Mouse (Mus musculus) stomach, embryonic 14.5 days (tissue): Measurements from ENCODE around the gene Ahsa1. TPM values are rescaled to one million over a fixed set of nuclear protein-coding genes. Genes with fewer than 3 reads are reported as not detected.

Experiments
- ATAC-seq: fragments of 200-750 bp; cut with Nextera tagmentation; 2 replicates; pipeline ENCODE4 v1.8.0; 2017; ENCODE audit warnings: low read depth, moderate TSS enrichment; ENCODE audit not compliant: insufficient number of reproducible peaks, insufficient read depth, low FRiP score
- H3K27ac ChIP-seq: fragments of 300-500 bp; sonication (generic); 2 replicates; pipeline ENCODE4 v1.5.1; 2014; ENCODE audit warnings: mild to moderate bottlenecking, low read length, moderate library complexity, mixed read lengths
- H3K27me3 ChIP-seq: fragments of 300-500 bp; sonication (generic); 2 replicates; pipeline ENCODE4 v1.6.1; 2014; ENCODE audit warnings: low read length, control low read depth, mixed read lengths; ENCODE audit not compliant: control insufficient read depth, insufficient read depth
- H3K36me3 ChIP-seq: fragments of 300-500 bp; sonication (generic); 2 replicates; pipeline ENCODE4 v1.6.1; 2014; ENCODE audit warnings: mild to moderate bottlenecking, control low read depth, low read length, moderate library complexity, mixed read lengths; ENCODE audit not compliant: control insufficient read depth, insufficient read depth
- H3K4me1 ChIP-seq: fragments of 300-500 bp; sonication (generic); 2 replicates; pipeline ENCODE4 v1.6.1; 2014; ENCODE audit warnings: low read length, control low read depth, mixed read lengths; ENCODE audit not compliant: control insufficient read depth, insufficient read depth
- H3K4me2 ChIP-seq: fragments of 300-500 bp; sonication (generic); replicated peaks from 2 replicates; pipeline ENCODE4 v1.6.1; 2014; ENCODE audit warnings: low read depth, low read length, control low read depth
- H3K4me3 ChIP-seq: fragments of 300-500 bp; sonication (generic); 2 replicates; pipeline ENCODE4 v1.5.1; 2014; ENCODE audit warnings: low read depth, low read length, control low read depth
- H3K9ac ChIP-seq: fragments of 300-500 bp; sonication (generic); replicated peaks from 2 replicates; pipeline ENCODE4 v1.6.1; 2014; ENCODE audit warnings: low read depth, mild to moderate bottlenecking, control low read depth, low read length, moderate library complexity, mixed read lengths
- H3K9me3 ChIP-seq: fragments of 300-500 bp; sonication (generic); 2 replicates; pipeline ENCODE4 v1.6.1; 2016; ENCODE audit warnings: low read depth, low read length, control low read depth; ENCODE audit not compliant: control insufficient read depth
- WGBS: fragments of 180-500 bp; shearing (Covaris S2); extraction: QIAGEN DNeasy Blood & Tissue Kit; methylation state at CpG from one replicate; pipeline ENCODE4 v1.1.7; 2014; 5-methylcytosine and 5-hydroxymethylcytosine counted together
- polyA plus RNA-seq: library from polyadenylated mRNA; unstranded; fragments of >200 nt; fragmentation: Nextera tagmentation; extraction: Ambion mirVana; gene quantifications from 2 replicates; pipeline ENCODE4 v1.2.1, GENCODE M21; 2014

Gene Ahsa1
- polyA plus RNA-seq, 1 experiment from 2014 or later: 176 TPM

DNA sequence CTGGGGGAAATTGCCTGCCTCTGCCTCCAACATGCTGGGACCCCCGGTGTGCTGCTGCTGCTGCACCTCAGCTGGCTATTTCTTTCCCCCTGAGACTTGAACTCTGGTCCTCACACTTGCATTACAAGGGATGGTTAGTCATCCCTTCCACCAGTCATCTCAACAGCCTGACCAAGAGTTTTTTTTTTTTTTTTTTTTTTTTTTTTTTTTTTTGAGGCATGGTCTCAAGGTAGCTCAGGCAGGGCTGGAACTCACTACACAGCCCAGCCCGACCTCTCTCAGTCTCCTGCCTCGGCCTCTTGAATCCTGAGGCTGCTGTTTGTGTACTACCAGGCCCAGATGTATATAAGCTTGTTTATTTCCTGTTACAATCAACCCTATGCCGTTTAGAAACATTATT lies 18.0 kb downstream of the Ahsa1 start:
- no peaks in the 10 kb centered on the region for H3K9me3 ChIP-seq
- H3K4me3 ChIP-seq: no peak overlapping the region
- H3K4me2 ChIP-seq: no peak overlapping the region
- H3K4me1 ChIP-seq: no peaks in the 10 kb centered on the region
- WGBS: 71% methylated on average over 4 of the region's 4 CpGs
- H3K27ac ChIP-seq: no peak overlapping the region
- ATAC-seq: no peak
- H3K27me3 ChIP-seq: no peaks in the 10 kb centered on the region
- H3K36me3 ChIP-seq: no peaks in the 10 kb centered on the region
- H3K9ac ChIP-seq: no peak overlapping the region

DNA sequence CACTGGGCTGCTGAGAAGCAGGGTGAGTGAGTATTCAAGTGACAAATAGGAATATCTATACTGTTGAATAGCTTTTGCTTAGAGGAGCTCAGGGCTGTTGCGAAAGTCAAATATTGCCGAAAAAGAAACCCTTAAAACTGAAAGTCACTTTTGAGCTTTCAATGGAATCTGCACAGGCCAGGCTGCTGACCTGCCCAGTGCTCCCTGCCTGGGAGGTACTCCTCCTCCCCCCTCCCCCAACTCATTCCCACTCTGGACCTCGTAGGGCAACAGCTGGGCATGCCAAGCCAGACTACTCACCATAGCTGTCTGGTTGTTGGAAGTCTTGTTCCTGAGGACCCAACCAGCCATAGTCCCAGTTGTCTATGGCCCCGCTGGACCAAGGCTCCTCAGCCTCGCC lies 18.4 kb downstream of the Ahsa1 start:
- H3K27ac ChIP-seq: no peak overlapping the region
- H3K4me1 ChIP-seq: no peaks in the 10 kb centered on the region
- no peaks in the 10 kb centered on the region for H3K9me3 ChIP-seq
- H3K4me2 ChIP-seq: no peak overlapping the region
- no peaks in the 10 kb centered on the region for H3K36me3 ChIP-seq
- no peak overlapping the region for H3K4me3 ChIP-seq
- WGBS: 79% methylated on average over 5 of the region's 5 CpGs
- H3K9ac ChIP-seq: no peak overlapping the region
- H3K27me3 ChIP-seq: no peaks in the 10 kb centered on the region
- no peak for ATAC-seq

DNA sequence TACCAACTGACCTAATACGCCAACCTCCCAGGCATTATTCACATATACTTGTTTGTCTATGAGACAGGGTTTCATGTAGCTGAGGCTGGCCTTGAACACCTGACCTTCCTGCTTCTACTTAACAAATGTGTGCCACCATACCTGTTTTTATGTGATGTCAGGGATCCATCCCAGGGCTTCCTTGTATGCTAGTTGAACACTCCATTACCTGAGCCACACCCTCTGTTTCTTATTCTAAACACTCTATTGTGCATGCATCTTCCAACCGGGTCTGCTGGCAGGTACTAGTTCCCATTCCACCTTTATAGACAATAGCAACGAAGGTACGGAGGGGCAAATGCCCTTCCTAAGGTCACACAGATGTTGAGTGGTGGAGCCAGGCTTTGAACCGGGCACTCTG lies 22.8 kb downstream of the Ahsa1 start:
- Histone ChIP-seq H3K9ac (no peak overlapping the region), H3K27me3 (no peaks in the 10 kb centered on the region), H3K36me3 (no peaks in the 10 kb centered on the region), H3K9me3 (no peaks in the 10 kb centered on the region), H3K4me3 (no peak overlapping the region), H3K4me1 (no peaks in the 10 kb centered on the region), H3K27ac (no peak overlapping the region), H3K4me2 (no peak overlapping the region)
- WGBS: 90% methylated on average over 5 of the region's 5 CpGs
- no peak for ATAC-seq

DNA sequence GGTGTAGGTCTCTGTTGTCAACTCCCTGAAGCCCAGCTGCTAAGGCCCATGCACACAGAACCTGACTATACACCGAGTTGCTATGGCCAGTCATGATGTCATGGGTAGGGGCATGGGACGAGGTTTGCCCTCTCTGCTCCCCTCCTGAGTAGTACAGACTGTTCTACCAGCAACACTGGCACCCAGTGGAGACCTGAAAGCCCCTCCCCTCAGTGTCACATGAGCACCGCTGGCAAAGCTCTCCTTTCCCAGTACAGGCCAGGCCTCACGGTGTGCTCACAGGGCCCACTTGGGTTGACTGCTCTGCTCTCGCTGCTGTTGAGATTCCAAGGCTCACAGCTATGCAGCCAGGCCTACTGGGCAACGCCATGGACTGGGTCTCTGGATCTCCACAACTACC lies 27.7 kb downstream of the Ahsa1 start:
- no peaks in the 10 kb centered on the region for H3K36me3 ChIP-seq
- no peak overlapping the region for H3K27ac ChIP-seq
- WGBS: 65% methylated on average over 6 of the region's 6 CpGs
- no peaks in the 10 kb centered on the region for H3K4me1 ChIP-seq
- no peak overlapping the region for H3K4me3 ChIP-seq
- H3K27me3 ChIP-seq: 0 out of 2 replicates have a peak, but pooled peaks cover 1% of the 10 kb centered on the region
- H3K9ac ChIP-seq: no peak overlapping the region
- H3K9me3 ChIP-seq: no peaks in the 10 kb centered on the region
- no peak for ATAC-seq
- no peak overlapping the region for H3K4me2 ChIP-seq

DNA sequence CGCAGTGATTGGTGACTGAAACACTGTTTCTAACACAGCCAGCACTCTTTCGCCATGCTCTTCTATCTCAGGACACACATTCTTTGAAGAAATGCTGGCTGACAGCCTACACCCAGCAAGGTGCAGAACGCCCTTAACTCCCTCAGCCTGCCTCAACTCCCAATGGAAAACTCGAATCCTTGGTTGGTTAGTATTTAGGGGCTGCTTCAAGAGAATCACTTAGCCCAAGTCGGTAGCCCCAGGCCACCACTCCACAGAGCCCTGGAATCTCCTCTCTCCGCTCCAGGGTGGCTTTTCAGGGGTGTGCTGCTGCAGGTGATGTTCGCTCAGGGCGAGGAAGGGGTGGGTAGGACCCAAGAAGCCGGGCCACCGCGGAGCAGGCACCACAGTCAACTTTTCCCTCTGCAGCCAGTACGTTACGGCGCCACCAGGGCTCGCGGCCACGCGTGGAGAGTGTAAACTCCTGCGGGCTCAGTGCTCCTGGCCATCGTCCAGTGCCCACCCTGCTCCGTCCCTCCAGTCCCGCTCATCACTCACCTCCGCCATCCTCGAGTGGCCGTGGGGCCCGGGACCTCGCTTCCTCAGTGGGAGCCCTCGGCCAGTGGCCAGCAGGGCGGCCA lies 32.9 kb downstream of the Ahsa1 start:
- H3K4me3 ChIP-seq: peak overlapping the region; percentile 58
- H3K27me3 ChIP-seq: 0 out of 2 replicates have a peak, but pooled peaks cover 4% of the 10 kb centered on the region
- no peaks in the 10 kb centered on the region for H3K36me3 ChIP-seq
- peak overlapping the region; percentile 97 for H3K4me2 ChIP-seq
- peak overlapping the region; percentile 53 for H3K9ac ChIP-seq
- peaks cover 5% of the 10 kb centered on the region; the same call in 1 of the 2 replicates for H3K4me1 ChIP-seq
- no peak overlapping the region for H3K27ac ChIP-seq
- no peaks in the 10 kb centered on the region for H3K9me3 ChIP-seq
- 7% methylated on average over 29 of the region's 29 CpGs for WGBS
- ATAC-seq: peak; percentile 33; the same call in 1 of the 2 replicates

DNA sequence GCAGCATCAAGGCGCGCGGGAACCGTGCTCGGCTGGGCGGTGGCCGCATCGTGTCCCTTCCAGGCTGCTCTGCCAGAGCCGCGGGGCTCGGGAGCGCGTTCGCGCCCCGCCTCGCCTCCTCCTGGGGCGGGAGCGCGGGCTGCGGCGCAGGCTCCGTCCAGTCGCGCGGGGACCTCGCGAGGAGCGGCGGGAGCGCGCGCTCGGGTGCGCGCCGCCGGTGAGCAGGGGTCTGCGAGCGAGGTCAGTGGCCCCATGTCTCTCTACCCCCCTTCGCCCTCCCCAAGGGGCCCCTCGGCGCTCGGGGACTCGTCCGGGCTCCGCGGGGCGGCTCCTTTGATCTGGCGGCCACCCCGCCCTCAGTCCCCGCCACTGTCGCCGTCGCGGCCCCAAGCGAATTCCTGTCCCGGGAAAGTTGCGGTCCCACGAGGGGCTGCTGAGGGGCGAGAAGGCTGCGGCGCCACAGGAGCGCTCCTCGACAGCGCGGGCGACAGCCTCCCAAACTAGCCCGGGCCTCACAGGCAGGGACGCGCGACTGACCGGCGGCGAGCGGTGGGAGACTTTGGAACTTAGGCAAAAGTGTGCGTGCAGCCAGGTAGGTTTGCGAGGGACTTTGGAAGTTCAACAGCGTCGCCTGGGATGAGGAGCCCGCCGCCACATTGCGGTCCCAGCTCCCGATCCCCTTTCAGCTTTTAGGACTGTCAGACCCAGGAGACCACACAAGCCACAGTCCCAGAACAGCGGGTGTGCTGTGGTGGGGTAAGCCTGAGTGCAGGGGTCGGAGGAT lies 33.6 kb downstream of the Ahsa1 start, which contains the start of gene Ism2:
Gene Ism2, minus strand, starts transcription at position 49 of the 784 bp plus-strand sequence.
- Histone ChIP-seq H3K27me3 (0 out of 2 replicates have a peak, but pooled peaks cover 4% of the 10 kb centered on the region), H3K36me3 (no peaks in the 10 kb centered on the region), H3K9me3 (no peaks in the 10 kb centered on the region), H3K4me1 (peaks cover 5% of the 10 kb centered on the region; the same call in 1 of the 2 replicates), H3K27ac (no peak within 1 kb of the TSS), H3K9ac (peak within 1 kb of the TSS; percentile 53), H3K4me3 (peak within 1 kb of the TSS; percentile 58), H3K4me2 (peak within 1 kb of the TSS; percentile 97)
- peak; percentile 66 for ATAC-seq
- under 1% methylated on average over 80 of the region's 86 CpGs for WGBS

DNA sequence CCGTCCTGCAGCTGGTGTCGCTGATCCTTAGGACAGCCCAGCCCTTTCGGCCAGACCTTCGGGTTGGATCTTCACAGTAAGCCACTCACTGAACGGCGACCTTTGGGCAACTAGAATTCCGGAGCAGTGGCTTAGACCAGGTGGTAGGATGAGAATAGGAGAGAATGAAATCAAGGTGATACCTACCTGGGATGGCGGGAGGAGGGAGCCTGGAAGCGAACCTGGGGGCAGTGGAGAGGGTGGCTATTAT lies 34.1 kb downstream of the Ahsa1 start:
- H3K4me1 ChIP-seq: peaks cover 5% of the 10 kb centered on the region; the same call in 1 of the 2 replicates
- H3K9me3 ChIP-seq: no peaks in the 10 kb centered on the region
- 0% methylated on average over 9 of the region's 9 CpGs for WGBS
- H3K27me3 ChIP-seq: 0 out of 2 replicates have a peak, but pooled peaks cover 4% of the 10 kb centered on the region
- H3K27ac ChIP-seq: no peak overlapping the region
- 0 out of 2 replicates have a peak overlapping the region, but pooled peaks have one; percentile 14 for H3K9ac ChIP-seq
- H3K4me3 ChIP-seq: peak overlapping the region; percentile 58
- ATAC-seq: no peak
- peak overlapping the region; percentile 97 for H3K4me2 ChIP-seq
- H3K36me3 ChIP-seq: no peaks in the 10 kb centered on the region

DNA sequence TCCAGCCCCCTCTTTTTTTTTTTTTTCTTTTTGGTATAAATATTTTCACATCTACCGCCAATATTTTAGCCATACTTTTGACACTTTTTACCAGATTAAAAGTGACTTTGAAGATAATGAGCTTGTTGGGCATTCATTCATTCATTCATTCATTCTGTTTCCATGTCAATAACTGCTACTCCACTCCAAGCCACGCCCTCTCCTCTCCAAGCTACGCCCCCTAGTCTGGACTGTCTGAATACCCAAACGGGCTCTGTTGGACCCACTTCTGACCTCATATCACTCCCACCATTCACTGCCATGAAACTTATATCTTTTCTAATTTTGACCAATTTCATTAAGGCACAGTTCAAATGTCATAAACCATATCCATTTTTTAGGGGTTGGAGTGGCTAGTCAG lies 34.9 kb downstream of the Ahsa1 start:
- ATAC-seq: no peak
- Histone ChIP-seq H3K4me1 (peaks cover 5% of the 10 kb centered on the region; the same call in 1 of the 2 replicates), H3K9ac (no peak overlapping the region), H3K27ac (no peak overlapping the region), H3K36me3 (no peaks in the 10 kb centered on the region), H3K9me3 (no peaks in the 10 kb centered on the region), H3K4me2 (no peak overlapping the region), H3K27me3 (0 out of 2 replicates have a peak, but pooled peaks cover 4% of the 10 kb centered on the region), H3K4me3 (no peak overlapping the region)
- 47% methylated on average over 4 of the region's 4 CpGs for WGBS
